Mouse (Mus musculus) forebrain, embryonic 10.5 days (tissue): ENCODE results near the gene Gm49368. TPM values are rescaled to one million over a fixed set of nuclear protein-coding genes. Genes with fewer than 3 reads are reported as not detected.

ENCODE experiments used
- DNase-seq: peaks from one replicate; pipeline ENCODE4 v3.0.0-alpha.2; 2017; ENCODE audit warnings: low spot score; ENCODE audit errors: extremely low spot score
- H3K27ac ChIP-seq: fragments of 300-500 bp; sonication (generic); 2 replicates; pipeline ENCODE4 v1.5.1; 2016; ENCODE audit warnings: mild to moderate bottlenecking
- H3K27me3 ChIP-seq: fragments of 300-500 bp; sonication (generic); 2 replicates; pipeline ENCODE4 v1.6.1; 2016; ENCODE audit warnings: mild to moderate bottlenecking; ENCODE audit not compliant: poor library complexity, severe bottlenecking
- H3K36me3 ChIP-seq: fragments of 300-500 bp; sonication (generic); replicated peaks from 2 replicates; pipeline ENCODE4 v1.6.1; 2016; ENCODE audit warnings: mild to moderate bottlenecking, moderate library complexity
- H3K4me1 ChIP-seq: fragments of 300-500 bp; sonication (generic); 2 replicates; pipeline ENCODE4 v1.6.1; 2016
- H3K4me3 ChIP-seq: fragments of 300-500 bp; sonication (generic); 2 replicates; pipeline ENCODE4 v1.5.1; 2016; ENCODE audit warnings: mild to moderate bottlenecking, moderate library complexity
- H3K9me3 ChIP-seq: fragments of 300-500 bp; sonication (generic); 2 replicates; pipeline ENCODE4 v1.6.1; 2016; ENCODE audit warnings: mild to moderate bottlenecking, moderate library complexity
- WGBS: fragments of 180-500 bp; shearing (Covaris S2); methylation state at CpG from one replicate; pipeline ENCODE4 v1.1.7; 2016; 5-methylcytosine and 5-hydroxymethylcytosine counted together
- polyA plus RNA-seq: library from polyadenylated mRNA; unstranded; fragments of >200 nt; fragmentation: Nextera tagmentation; extraction: Ambion mirVana; gene quantifications from 2 replicates; pipeline ENCODE4 v1.2.1, GENCODE M21; 2016

Gm49368 gene
- polyA plus RNA-seq, 1 experiment from 2014 or later = not detected

DNA sequence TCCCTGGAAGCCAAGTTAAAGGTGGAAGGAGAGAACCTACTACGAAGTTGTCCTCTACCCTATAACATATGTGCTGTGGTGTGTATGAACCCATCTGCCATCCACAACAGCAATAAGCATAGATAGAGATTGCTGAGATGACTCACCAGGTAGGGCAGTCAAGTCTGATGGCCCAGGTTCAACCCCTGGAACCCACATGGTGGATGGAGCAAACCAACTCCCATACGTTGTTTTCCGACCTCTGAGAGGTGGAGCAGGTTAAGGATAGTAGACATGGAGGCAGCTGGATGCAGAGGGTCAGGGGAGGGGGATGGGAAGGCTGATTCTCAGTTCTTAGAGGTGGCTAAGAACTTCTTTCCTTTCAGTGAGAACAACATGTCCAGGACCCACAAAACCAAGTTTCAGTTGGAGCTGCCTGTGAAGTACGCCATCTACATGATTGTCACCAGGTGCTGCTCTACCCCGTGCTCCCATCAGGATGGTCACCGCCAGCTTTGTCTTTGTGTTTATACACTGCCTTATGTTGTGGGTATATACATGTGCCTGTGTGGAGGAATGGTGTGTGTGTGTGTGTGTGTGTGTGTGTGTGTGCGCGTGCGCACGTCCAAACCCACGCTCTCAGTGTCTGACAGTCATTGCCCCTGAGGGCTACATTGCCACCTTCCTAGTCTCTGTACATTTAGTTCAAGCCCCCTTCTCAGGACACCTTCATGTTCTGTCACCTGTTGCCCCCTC is 52.1 kb downstream of the Gm49368 start:
- Histone ChIP-seq H3K27ac (no peak overlapping the region), H3K36me3 (no peaks in the 10 kb centered on the region), H3K9me3 (no peaks in the 10 kb centered on the region), H3K4me3 (no peak overlapping the region), H3K4me1 (no peaks in the 10 kb centered on the region), H3K27me3 (no peaks in the 10 kb centered on the region)
- WGBS = 94% methylated on average over 11 of the region's 11 CpGs
- DNase-seq = no peak

DNA sequence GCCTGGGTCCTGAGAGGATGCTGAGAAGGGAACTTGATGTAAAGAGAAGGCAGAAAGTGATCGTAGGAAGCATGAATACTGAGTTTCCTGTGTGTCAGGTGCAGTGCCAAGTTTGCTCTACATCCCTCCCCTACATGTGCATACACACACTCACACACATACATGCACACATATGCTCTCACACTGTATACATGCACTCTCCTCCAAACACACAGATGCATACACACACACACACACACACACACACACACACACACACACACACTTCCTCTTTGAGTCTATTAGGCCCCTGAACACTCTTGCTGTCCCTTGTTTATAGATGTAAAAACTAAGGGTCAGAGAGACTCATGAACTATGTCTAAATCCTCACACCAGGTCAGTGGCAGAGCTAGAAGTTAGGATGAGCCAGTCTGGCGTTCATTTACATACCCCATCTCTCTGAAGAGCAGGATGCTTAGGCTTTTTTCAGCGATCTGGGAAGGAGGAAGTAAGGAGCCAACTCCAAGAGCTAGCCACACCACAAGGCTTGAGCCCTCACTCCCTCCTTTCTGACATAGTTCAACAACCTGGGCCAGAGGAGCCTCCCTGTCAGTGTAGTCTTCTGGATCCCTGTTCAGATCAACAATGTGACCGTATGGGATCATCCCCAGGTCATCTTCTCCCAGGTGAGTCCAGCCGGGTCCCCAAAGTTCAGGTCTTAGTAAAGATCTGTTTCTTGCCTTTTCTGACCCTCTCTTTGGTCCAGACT is 52.9 kb downstream of the Gm49368 start:
- no peak overlapping the region for H3K27ac ChIP-seq
- H3K4me1 ChIP-seq = no peaks in the 10 kb centered on the region
- DNase-seq = no peak
- no peaks in the 10 kb centered on the region for H3K9me3 ChIP-seq
- WGBS = 80% methylated on average over 5 of the region's 5 CpGs
- no peaks in the 10 kb centered on the region for H3K36me3 ChIP-seq
- H3K4me3 ChIP-seq = no peak overlapping the region
- H3K27me3 ChIP-seq = no peaks in the 10 kb centered on the region

DNA sequence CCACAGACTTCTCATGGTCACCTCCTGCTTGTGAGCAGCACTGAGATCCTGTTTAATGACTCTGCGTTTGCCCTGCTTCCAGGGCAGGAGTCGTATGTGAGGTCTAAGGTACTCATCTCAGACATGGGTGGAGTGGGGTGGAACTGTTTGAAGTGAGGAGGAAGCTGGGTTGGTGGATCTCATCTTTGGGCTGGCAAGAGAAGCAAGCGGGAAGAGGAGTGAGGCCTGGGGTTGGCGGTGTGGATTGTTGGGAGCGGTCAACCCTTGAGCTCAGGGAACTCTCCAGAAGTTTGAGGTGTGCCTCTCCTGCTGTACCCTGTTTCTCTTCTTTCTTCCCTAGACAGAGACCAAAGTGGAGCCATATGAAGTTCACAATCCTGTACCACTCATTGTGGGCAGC is 53.9 kb downstream of the Gm49368 start:
- no peaks in the 10 kb centered on the region for H3K27me3 ChIP-seq
- H3K9me3 ChIP-seq = no peaks in the 10 kb centered on the region
- no peaks in the 10 kb centered on the region for H3K36me3 ChIP-seq
- no peak overlapping the region for H3K27ac ChIP-seq
- WGBS = 91% methylated on average over 5 of the region's 5 CpGs
- H3K4me3 ChIP-seq = no peak overlapping the region
- H3K4me1 ChIP-seq = no peaks in the 10 kb centered on the region
- DNase-seq = no peak

DNA sequence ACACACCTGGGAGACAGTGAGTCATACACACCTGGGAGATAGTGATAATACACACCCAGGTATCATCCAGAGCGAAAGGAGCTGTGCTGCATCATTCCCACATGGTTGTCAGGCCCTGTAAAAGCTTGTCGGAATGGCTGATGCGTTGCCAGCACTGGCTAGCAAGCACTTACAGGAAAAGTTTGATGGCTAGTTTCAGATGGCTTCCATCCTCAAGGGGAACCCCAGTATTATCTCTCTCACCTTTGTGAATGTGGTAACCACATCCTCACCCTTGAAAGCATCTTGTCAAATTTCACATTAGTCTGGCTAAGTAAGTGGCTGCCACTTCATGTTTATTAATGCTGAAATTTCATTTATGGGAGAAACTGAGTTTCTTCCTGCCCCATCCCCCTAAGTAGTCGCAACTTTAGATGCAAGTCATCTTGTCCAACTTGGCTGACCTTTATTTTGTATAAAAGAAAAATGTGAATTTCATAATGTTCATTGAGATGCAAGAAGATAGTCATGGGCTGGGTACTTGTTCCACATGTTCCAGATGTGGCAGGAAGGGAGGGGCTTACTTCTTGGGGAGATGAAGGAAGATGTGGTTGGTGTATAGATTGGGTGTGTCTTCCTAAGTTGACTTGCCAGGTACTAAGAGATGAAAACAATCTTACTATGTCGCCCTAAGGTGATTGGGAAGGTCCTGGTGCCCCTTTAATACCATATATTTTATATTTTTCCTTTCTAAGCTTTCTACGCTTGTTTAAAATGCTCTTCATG is 57.4 kb downstream of the Gm49368 start:
- WGBS = 88% methylated on average over 6 of the region's 6 CpGs
- H3K9me3 ChIP-seq = no peaks in the 10 kb centered on the region
- no peak for DNase-seq
- H3K4me1 ChIP-seq = no peaks in the 10 kb centered on the region
- H3K27me3 ChIP-seq = no peaks in the 10 kb centered on the region
- no peak overlapping the region for H3K4me3 ChIP-seq
- no peaks in the 10 kb centered on the region for H3K36me3 ChIP-seq
- no peak overlapping the region for H3K27ac ChIP-seq

DNA sequence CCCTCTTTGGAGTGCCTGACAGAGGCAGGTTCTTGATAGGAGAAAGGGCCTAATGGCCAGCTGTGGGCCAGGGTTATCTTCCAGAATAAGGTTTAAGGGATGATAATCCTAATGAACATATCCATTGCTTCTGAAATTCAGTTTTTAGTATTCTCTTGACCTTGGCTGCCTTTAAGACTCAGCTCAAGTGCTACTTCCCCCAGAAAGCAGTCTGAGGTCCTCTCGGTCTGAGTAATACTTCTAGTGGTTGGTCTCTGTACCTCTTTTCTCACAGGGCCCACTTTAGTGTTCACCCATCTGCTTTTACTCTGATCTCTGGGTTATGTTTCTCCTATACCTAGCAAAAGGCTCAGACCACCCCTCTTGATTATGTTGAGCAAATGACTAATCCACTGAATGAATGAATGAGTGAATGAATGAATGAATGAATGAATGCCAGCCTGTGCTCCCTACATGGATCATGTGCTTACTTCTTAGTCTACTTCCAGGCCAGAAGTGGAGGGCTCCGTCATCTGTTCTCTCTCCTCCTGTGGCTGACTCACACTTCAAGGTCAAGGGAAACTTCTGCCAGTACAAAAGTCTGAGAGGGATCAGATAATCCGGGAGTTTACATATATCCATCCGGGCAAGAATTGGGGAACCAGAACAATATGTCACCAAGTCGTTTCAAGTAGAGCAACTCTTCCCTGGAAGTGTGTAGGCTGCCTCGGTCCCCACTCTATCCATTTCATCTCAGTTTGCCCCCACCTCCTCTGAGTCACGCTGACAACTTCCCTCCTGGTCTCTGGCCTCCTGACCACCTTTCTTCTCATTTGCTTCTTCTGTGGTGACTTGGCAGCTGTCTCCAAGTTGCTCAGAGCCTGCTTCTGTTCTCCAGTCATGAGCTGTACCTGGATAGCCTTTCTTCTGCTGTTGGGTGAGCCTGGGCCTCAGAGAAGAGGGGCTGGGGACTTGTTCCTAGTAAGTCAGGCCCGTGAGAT is 66.5 kb downstream of the Gm49368 start, which contains the start of gene Itgax:
TSS of gene Itgax (plus strand) at position 807 of the 980 bp plus-strand sequence.
- Histone ChIP-seq H3K27me3 (no peaks in the 10 kb centered on the region), H3K4me3 (no peak within 1 kb of the TSS), H3K36me3 (no peaks in the 10 kb centered on the region), H3K4me1 (no peaks in the 10 kb centered on the region), H3K9me3 (no peaks in the 10 kb centered on the region), H3K27ac (no peak within 1 kb of the TSS)
- WGBS = 86% methylated on average over 8 of the region's 8 CpGs
- DNase-seq = no peak

DNA sequence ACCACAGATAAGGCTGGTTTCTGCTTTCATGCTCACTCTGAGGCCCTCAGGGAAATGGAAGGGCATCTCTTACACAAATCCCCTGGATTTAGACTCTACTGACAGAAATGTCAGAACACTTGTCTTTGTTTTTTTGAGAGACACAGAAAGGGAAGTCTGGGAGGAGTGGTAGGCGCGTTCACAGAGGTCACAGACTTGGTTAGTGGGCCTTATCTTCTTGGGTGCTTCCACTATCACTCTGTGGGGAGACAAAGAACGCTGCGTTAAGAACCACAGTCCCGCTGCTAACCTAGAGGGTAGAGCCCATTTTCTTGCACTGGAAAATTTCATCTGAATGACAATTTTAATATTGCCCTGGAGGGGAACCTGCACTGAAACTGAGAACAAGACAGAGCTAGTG is 69.7 kb downstream of the Gm49368 start:
- Histone ChIP-seq H3K9me3 (no peaks in the 10 kb centered on the region), H3K27ac (no peak overlapping the region), H3K4me1 (no peaks in the 10 kb centered on the region), H3K36me3 (no peaks in the 10 kb centered on the region), H3K27me3 (no peaks in the 10 kb centered on the region), H3K4me3 (no peak overlapping the region)
- DNase-seq = no peak
- WGBS = 91% methylated on average over 5 of the region's 5 CpGs

DNA sequence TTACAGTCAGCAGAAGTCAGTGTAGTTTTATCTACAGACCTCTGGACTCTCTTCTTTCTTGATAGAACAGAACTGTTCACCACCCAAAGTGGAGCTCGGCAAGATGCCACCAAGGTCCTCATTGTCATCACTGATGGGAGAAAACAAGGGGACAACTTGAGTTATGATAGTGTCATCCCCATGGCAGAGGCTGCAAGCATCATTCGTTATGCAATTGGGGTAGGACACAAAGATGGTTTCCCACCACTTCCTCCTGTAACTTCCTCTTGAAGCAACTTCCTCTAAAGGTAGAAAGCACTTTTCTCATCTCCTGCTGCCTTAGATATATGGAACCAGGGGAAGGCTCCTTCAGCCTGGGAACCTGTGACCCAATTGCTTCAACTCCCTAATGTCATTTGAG is 71.1 kb downstream of the Gm49368 start:
- Histone ChIP-seq H3K27ac (no peak overlapping the region), H3K36me3 (no peaks in the 10 kb centered on the region), H3K4me3 (no peak overlapping the region), H3K9me3 (no peaks in the 10 kb centered on the region), H3K4me1 (no peaks in the 10 kb centered on the region), H3K27me3 (no peaks in the 10 kb centered on the region)
- DNase-seq = no peak
- WGBS = 80% methylated on average over 2 of the region's 2 CpGs

DNA sequence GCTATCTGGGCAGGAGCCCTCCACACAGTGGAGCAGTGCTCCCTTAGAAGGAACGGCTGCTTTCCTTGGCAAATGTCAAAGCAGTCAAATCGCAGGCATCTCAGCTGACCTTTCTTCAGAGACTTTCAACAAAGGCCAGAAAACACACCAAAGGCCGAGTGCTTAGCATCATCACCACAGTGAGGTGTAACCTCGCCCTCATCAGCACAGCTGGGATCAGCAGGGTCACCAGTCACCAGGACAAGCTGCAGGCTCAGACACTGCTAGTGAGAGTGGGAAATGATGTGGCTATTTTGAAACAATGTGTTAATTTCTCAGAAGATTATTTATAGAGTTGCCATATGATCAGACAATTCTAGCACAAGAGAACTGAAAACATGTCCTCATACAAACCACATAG is 74.4 kb downstream of the Gm49368 start:
- Histone ChIP-seq H3K4me1 (no peaks in the 10 kb centered on the region), H3K9me3 (no peaks in the 10 kb centered on the region), H3K36me3 (no peaks in the 10 kb centered on the region), H3K27me3 (no peaks in the 10 kb centered on the region), H3K27ac (no peak overlapping the region), H3K4me3 (no peak overlapping the region)
- 69% methylated on average over 4 of the region's 4 CpGs for WGBS
- DNase-seq = no peak

DNA sequence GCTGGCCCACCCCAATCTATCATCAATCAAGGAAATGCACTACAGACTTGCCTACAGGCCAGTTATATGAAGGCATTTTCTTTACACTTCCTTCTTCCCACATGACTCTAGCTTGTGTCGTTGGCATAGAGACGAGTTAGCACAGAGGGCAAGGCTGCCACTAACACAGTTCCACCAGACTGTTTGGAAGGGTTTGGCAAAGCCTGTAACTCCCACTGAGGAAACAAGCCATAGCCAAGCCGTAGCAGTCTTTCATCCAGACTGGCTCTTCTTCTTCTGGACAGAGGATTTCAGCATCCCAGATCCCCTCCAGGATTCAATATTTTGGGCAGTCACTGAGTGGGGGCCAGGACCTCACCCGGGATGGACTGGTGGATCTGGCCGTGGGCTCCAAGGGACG is 77.1 kb downstream of the Gm49368 start:
- H3K27me3 ChIP-seq = no peaks in the 10 kb centered on the region

DNA sequence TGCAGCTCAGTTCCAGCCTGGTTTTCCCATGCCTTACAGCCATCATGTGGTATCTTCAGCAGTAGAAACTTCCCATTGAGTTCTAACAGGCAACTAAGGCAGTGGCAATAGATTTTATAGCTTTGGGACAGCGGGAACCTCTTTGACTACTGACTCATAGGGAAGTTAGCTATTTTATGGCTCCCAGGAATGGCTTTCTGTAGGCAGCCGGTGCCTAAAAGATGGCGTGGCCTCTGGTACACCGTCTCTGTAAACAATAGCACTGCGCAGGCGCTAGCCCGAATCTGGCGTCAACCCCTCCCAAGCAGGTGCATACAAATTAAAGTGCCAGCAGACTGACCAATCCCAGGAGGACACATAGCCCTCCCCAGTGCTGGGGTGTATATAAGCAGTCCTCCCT is 88.5 kb downstream of the Gm49368 start:
- no peaks in the 10 kb centered on the region for H3K27me3 ChIP-seq
- 94% methylated on average over 8 of the region's 8 CpGs for WGBS
- no peak overlapping the region for H3K27ac ChIP-seq
- H3K4me3 ChIP-seq = no peak overlapping the region
- no peaks in the 10 kb centered on the region for H3K36me3 ChIP-seq
- DNase-seq = no peak
- H3K4me1 ChIP-seq = no peaks in the 10 kb centered on the region
- H3K9me3 ChIP-seq = no peaks in the 10 kb centered on the region

More for the DNA sequence above, 77.1 kb downstream of the Gm49368 start:
- H3K36me3 ChIP-seq = no peaks in the 10 kb centered on the region
- 95% methylated on average over 6 of the region's 6 CpGs for WGBS
- no peak overlapping the region for H3K4me3 ChIP-seq
- H3K9me3 ChIP-seq = no peaks in the 10 kb centered on the region
- no peak overlapping the region for H3K27ac ChIP-seq
- H3K4me1 ChIP-seq = no peaks in the 10 kb centered on the region
- no peak for DNase-seq

DNA sequence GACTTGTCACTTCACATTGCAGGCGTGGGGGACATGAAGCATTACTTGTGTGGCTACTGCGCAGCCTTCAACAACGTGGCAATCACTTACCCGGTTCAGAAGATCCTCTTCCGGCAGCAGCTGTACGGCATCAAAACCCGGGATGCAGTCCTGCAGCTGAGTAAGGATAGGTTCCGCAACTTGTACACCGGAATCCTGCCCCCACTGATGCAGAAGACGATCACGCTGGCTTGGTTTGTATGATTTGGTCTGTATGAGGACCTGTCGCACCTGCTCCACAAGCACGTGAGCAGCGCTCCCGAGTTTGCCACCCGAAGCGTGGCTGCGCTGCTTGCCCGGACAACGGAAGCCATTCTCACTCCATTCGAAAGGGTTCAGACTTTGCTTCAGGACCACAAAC is 91.6 kb downstream of the Gm49368 start, which contains the start of gene Itgad:
TSS of gene Itgad (plus strand) at position 301 of the 400 bp plus-strand sequence.
- no peak within 1 kb of the TSS for H3K27ac ChIP-seq
- H3K4me3 ChIP-seq = no peak within 1 kb of the TSS
- WGBS = 95% methylated on average over 21 of the region's 21 CpGs
- H3K36me3 ChIP-seq = no peaks in the 10 kb centered on the region
- no peaks in the 10 kb centered on the region for H3K9me3 ChIP-seq
- H3K4me1 ChIP-seq = no peaks in the 10 kb centered on the region
- H3K27me3 ChIP-seq = no peaks in the 10 kb centered on the region
- DNase-seq = no peak

DNA sequence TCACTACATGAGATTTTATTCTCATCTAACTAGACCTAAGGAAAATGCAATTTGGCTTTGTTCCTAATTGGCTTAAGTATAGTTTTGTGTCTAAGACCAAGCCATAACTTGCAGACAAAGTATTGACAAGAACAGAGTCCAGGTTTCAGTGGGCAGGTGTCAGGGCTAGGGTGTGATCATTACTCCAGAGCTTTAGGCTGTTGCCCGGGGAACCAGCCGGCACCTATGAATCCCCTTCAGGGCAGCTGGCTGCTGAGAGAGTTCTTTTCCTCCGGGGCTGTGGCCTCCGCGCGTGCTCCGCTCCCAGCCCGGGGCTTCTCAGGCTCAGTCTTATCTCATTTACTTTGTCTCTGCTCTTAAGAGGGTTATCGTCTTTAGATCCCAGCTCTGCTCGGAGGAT is 92.4 kb downstream of the Gm49368 start:
- DNase-seq = no peak
- WGBS = 67% methylated on average over 10 of the region's 10 CpGs
- Histone ChIP-seq H3K9me3 (no peaks in the 10 kb centered on the region), H3K36me3 (no peaks in the 10 kb centered on the region), H3K27me3 (no peaks in the 10 kb centered on the region), H3K27ac (no peak overlapping the region), H3K4me1 (no peaks in the 10 kb centered on the region), H3K4me3 (no peak overlapping the region)
